Mouse (Mus musculus): ENCODE results near the gene Cd9.

DNA sequence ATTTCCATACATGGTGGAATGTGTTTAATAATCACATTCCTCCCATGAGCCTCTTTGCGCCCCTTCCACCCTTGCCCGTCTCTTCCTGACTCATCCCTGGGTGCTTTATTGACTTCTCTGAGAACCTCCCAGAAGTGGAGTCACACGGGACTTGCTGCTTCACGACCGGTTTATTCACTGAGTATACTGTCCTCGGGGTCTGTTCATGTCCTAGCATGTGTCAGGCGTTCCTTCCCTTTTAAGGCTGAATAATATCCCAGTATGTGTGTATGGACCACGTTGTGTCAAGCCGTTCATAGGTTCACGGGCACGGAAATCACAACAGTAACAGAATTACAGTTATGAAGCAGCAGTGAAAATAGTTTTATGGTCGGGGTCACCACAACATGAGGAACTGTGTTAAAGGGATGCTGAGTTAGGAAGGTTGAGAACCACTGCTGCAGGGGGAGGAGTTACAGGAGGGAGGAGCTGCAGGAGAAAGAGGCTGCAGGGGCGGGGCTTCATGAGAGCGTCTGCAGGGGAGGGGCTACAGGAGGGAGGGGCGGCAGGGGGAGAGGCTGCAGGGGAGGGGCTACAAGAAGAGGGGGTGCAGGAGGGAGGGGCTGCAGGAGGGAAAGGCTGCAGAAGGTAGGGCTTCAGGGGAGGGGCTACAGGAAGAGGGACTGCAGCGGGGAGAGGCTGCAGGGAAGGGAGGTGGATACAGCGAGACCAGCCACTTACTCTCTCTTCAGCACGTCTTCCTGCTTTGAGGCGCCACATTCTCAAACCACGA, 72.4 kb downstream of the Cd9 start:
- TF ChIP-seq CTCF (IDR thresholded peaks at IDR 0.05; ENCODE audit: extremely low read depth, insufficient read depth, insufficient read length, insufficient replicate concordance) (no peak), POLR2A (IDR thresholded peaks at IDR 0.05; ENCODE audit: low read depth, low read length) (no peak; the same call in 1 of the 2 replicates)

All from spleen, adult 2 months (tissue).